Mouse (Mus musculus) gastrocnemius, adult 2 months (tissue): ENCODE data around the gene Aak1. TPM values are rescaled to one million over a fixed set of nuclear protein-coding genes. Genes with fewer than 3 reads are reported as not detected.

ENCODE experiments used
- DNase-seq: peaks from one replicate; pipeline ENCODE4 v3.0.0; 2022
- H3K27ac ChIP-seq: fragments of 200-600 bp; 2 replicates; pipeline ENCODE4 v1.8.1; 2022; ENCODE audit warnings: mild to moderate bottlenecking
- H3K4me3 ChIP-seq: fragments of 200-600 bp; 2 replicates; pipeline ENCODE4 v1.8.1; 2022; ENCODE audit warnings: mild to moderate bottlenecking, moderate library complexity
- CTCF ChIP-seq: fragments of 200-600 bp; IDR thresholded peaks from 2 replicates; pipeline ENCODE4 v1.8.1; 2022; ENCODE audit warnings: antibody characterized with exemption, mild to moderate bottlenecking, moderate library complexity
- intact Hi-C: fragments of 180-260 bp; cut with DNase I; formaldehyde crosslinking; loops from one replicate; pipeline ENCODE4 v1.15.1; 2025
- total RNA-seq, 2 experiments: library from RNA; stranded (reverse); gene quantifications; 2 replicates each; pipeline ENCODE4 v1.2.3; 2021

Aak1 gene
- total RNA-seq, 2 experiments from 2014 or later: 32.0 to 44.5 TPM

DNA sequence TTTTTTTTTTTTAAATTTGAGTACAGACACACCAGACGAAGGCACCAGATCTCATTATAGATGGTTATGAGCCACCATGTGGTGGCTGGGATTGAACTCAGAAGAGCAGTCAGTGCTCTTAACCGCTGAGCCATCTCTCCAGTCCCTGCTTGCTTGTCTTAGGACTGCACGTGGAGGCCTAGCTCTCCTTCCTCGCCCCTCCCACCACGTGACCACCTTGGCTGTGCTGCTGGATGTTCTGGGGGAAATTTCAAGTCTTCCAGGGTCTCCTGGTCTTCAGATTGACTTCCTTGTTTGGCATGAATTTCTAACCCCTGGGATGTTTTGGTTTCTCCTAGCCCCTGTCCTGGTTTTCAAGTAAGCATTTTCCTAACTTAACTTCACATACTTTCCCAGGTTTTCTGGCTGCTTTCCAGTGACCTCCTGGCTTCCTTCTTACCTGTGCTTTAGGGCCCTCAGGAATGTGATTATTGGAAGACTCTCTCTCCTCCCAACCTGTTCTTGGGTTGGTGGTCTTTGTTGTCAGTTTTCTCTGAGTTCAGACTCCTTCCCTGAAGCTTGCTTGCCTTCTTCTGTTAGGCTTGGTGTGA lies 59.3 kb downstream of the Aak1 start:
- DNase-seq: no peak
- peak overlapping the region; percentile 60 for H3K27ac ChIP-seq
- intact Hi-C loops: no loop called here
- H3K4me3 ChIP-seq: no peak overlapping the region
- TF ChIP-seq CTCF: no peak

DNA sequence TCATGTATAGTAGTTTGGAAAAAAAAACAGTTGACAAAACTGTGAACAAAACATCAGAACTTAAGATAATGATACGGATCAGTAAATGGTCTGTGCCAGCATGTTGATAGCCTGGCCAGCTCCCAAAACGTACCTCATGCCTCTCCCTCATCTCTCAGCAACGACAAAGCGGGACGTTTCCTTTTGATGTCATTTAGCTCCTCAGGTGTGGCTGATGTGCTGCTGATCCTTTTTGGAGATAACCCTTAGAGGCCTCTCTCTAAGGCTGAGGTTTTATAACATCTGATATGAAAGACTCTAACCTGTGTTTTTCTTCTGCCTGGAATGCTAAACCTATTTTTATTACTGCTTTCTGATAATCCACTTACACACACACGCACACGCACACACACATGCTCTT lies 60.6 kb downstream of the Aak1 start:
- intact Hi-C loops: no loop called here
- no peak for TF ChIP-seq CTCF
- no peak for DNase-seq
- Histone ChIP-seq H3K4me3 (no peak overlapping the region), H3K27ac (no peak overlapping the region)

DNA sequence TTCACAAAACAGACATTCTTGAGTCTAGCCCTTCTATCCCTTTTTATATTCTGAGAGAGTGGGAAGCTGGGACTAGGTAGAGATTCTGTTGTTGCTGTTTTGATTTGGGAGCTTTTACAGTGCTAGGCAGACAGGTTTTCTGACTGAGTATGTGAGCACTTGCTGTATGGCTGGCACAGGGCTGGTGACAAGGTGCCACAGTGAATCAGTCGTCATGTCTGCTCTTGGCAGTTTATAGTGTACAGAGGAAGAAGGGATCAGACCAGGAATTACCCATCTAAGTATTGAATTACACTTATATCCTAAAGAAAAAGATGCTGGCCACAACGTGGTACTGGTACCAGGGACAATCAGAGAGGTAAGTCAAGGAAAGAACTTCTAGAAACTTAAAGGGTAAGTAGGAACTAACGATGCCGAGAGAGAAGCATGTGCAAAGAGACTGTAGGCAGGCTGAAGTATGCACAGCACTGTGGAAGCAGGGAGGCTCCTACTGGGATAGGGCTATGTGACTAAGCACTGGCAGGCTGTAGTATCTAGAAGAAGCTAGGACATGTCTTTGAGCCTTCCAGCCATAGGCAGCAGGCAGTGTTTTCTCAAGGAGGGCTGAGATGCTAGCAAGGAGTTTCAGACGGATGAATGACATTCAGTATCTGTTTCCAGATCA lies 67.0 kb downstream of the Aak1 start:
- TF ChIP-seq CTCF: no peak
- H3K27ac ChIP-seq: peak overlapping the region; percentile 88
- intact Hi-C loops: no loop called here
- H3K4me3 ChIP-seq: no peak overlapping the region
- peak; percentile 21 for DNase-seq

DNA sequence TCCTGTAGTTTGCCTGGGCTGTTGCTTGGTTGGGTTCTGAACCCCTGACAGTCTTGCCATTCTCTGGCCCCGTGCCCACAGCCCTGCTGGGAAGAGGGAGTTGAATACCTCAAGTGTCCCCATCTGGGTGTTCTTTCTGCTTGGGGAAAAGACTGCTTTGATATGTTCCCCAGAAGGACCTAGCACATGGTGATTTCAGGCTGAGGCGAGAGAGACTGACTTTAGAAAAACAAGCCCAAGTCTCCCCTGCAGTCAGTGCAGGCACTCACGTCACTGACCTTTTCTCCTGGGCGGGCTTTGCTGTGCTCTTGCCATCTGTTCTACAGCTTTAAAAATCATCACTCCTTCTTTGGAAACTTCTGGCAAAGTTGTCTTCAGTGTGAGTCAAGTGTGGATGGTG lies 67.9 kb downstream of the Aak1 start:
- Histone ChIP-seq H3K27ac (peak overlapping the region; percentile 88), H3K4me3 (peak overlapping the region; percentile 5; the same call in 1 of the 2 replicates)
- intact Hi-C loops: loop anchor here (1.0 kb wide), 1 partner anchor 66 kb away; no protein-coding TSS in a partner anchor

DNA sequence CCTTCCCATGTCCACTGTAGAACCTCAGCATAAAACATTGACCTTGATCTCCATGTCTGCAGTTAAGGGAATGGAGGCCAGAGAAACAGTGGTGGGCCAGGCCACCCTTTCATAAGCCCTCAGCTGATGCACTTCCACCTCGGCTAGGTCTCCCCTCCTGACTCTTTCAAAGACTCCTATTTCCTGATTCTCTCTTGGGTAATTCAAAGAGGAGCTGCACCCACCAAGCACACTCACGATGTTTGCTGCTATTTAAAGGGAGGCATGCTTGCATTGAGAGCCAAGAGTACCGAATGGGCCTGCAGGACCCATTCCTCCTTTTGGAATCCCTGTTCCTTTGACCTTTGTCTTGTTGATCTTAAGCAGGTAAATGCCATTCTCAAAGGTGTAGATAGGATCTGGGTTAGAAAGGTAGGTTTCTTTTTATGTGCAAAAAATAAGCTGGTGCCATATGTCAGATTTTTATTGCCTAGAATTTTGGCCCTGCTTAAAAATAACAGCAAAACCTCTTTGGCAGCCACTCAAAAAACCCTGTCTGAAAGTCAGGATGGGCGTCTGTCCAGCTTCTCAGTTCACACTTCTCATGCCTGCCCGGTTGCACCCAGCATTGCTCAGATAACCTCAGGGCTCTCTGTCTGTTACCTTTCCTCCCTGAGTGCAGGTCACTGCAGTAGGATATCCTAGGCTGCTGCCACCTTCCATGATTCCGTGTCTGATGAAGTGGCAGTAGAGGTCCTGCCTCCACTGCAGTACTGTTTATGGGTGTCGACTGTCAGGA lies 68.9 kb downstream of the Aak1 start:
- intact Hi-C loops: no loop called here
- no peak for TF ChIP-seq CTCF
- Histone ChIP-seq H3K4me3 (no peak overlapping the region), H3K27ac (peak overlapping the region; percentile 88)
- DNase-seq: peak; percentile 73

More for the DNA sequence above, 67.9 kb downstream of the Aak1 start:
- TF ChIP-seq CTCF: no peak
- DNase-seq: peak; percentile 71

DNA sequence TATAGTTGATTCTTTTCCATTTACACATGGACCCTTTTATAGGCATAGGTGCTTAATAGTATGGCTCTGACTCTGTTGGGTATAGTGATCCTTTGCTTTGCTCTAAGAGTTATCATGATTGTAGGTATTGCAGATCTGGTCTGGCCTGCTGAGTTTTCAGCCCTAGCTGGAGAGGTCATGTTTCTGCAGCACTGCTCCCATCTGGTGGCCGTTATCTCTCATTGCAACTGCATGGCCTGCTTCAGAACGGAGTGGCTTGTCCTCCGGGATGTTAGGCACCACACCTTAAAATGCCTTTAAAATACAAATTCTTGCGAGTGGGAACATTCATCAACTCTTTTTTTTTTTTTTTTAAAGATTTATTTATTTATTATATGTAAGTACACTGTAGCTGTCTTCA lies 72.6 kb downstream of the Aak1 start:
- no peak overlapping the region for H3K4me3 ChIP-seq
- H3K27ac ChIP-seq: peak overlapping the region; percentile 46
- intact Hi-C loops: loop anchor here (1.0 to 5.0 kb wide), 2 partner anchors 109 to 175 kb away; no protein-coding TSS in a partner anchor
- TF ChIP-seq CTCF: peak; percentile 93
- peak; percentile 73 for DNase-seq

DNA sequence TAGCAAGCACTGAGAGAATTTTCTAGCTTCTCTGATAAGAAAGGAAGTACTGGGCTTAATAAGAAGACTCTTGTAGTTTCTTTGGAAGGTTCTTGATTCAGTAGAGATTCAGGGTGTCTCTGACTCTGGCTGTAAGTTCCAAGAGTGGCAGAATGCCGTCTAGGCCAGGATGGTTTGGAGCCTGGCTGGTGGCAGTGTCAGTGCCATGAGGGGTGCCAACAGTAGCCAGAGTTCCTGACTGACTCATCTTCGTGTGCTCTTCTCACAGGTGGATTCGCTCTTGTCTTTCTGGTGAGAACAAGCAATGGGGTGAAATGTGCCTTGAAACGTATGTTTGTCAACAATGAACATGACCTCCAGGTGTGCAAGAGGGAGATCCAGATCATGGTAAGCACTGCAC lies 75.4 kb downstream of the Aak1 start:
- Histone ChIP-seq H3K4me3 (no peak overlapping the region), H3K27ac (no peak overlapping the region)
- no peak for TF ChIP-seq CTCF
- DNase-seq: no peak
- intact Hi-C loops: loop anchor here (5.0 kb wide), 1 partner anchor 177 kb away; no protein-coding TSS in a partner anchor

DNA sequence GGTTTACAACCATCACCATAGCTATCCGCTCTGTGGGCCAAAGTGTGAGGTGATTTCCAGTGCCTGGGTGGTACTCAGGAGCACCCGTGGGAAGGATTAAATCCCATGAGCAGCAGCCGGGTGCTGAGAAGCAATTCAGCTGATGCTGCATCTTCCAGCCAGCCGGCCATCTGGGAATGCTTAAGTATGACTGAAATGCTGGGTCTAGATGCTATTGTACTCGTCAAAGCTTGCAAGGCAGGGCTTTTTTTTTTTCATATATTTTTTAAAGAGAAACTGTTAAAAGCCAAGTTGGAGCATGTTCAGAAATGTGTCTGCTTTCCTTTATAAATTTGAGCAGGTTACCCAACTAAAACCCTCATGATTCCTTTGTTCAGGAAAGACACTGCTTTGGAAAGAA lies 85.2 kb downstream of the Aak1 start:
- intact Hi-C loops: no loop called here
- Histone ChIP-seq H3K4me3 (no peak overlapping the region), H3K27ac (no peak overlapping the region)
- TF ChIP-seq CTCF: no peak
- DNase-seq: no peak

DNA sequence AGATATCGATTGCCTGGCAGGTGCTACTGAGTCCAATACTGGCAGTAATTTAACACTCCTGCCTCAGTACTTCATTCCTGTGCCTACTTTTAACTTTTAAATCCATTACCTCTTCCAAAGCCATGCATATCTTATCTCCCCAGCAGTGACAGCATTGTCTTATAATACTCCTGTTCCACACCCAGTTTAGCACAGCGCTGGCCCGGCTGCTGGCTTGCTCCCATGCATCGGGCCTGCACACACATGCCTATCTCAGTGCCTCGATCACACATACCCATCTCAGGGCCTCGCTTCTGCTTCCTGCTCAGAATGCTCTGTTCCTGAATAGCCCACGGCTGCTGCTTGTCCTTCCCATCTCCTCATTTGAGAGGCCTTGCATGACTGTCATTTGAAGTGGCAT lies 90.5 kb downstream of the Aak1 start:
- intact Hi-C loops: no loop called here
- Histone ChIP-seq H3K4me3 (no peak overlapping the region), H3K27ac (no peak overlapping the region)
- TF ChIP-seq CTCF: no peak
- no peak for DNase-seq

DNA sequence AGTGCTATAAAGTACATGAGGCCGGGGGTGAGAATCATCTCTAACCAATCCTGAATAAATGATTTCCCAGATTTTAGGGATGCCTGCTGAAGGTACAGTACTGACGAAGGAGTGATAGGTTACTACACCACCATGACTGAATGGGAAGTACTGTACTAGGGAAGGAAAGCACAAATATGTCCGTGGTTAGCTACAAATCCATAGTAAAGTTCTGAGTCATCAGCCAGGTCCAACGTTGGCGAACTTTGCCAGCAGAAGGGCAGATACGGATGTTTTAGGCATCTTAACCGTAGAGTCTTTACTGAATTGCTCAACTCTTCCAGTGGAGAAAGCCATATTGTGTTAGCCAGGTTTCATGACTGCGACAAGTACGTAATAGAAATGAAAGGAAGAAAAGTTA lies 91.6 kb downstream of the Aak1 start:
- TF ChIP-seq CTCF: no peak
- Histone ChIP-seq H3K27ac (no peak overlapping the region), H3K4me3 (no peak overlapping the region)
- DNase-seq: no peak
- intact Hi-C loops: no loop called here

DNA sequence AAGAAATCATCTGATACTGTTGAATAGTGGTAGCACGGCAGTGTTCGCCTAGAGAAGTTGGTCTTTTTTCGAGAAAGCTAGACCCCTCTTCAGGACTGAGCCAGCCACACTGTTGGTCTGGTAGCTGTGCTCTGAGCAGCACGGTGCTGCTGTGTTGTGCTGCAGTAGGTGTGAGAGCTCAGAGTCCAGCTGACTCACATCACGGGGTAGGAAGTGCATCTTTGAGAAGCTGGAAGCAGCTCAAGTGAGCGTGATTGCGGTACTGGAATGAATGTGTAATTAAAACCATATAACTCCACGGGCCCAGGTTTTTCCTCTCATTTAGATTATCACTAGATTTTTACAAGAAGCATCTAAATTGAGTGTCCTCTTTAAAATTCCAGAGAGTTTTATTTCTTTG lies 97.8 kb downstream of the Aak1 start:
- DNase-seq: no peak
- Histone ChIP-seq H3K4me3 (no peak overlapping the region), H3K27ac (no peak overlapping the region)
- intact Hi-C loops: no loop called here
- no peak for TF ChIP-seq CTCF

DNA sequence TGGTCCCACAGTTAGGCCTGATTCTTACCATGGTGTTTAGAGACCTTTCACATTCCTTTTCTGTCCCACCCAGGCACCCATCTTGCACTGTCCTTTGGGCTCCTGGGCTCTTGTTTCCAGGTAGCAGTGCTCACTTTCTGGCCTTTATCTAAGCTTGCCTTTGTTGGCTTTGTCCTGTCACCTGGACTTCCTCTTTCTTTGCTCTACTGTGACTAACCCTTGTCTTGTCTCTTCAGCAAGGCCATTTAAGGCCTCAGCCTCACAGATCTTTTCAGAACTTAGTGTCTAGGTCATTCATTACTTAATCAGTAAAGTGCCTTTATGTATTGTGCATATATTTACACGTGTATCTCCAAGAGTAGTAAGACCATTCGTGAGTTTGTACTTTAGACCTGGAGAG lies 99.4 kb downstream of the Aak1 start:
- Histone ChIP-seq H3K4me3 (no peak overlapping the region), H3K27ac (no peak overlapping the region)
- intact Hi-C loops: no loop called here
- no peak for TF ChIP-seq CTCF
- no peak for DNase-seq

DNA sequence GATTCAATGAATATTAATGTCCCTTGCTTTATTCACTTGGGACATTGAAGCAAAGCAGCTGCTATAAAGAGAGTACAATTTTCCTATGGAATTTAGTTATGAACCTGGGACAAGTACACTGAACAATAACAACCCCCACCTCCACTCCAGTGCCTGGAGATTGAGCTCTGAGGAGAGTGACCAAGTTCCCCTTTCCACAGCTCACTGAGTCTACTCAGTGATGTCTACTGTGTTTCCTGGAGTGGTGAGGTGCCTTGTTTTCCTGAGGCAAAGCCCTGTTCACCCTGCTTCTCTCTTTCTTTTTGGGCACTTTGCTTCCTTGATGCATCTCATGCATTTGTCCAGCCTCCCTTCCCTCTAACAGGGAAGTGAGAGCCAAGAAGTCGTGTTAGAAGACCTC lies 100.8 kb downstream of the Aak1 start:
- intact Hi-C loops: no loop called here
- Histone ChIP-seq H3K4me3 (no peak overlapping the region), H3K27ac (no peak overlapping the region)
- no peak for DNase-seq
- TF ChIP-seq CTCF: no peak
